Mouse (Mus musculus) thymus, postnatal 10 days (tissue): ENCODE measurements around the gene Peak1.
"Not testable (repeated sequence)": the region's sequence is repeated elsewhere in the genome, so short reads cannot be mapped to it uniquely, and the experiment has no call there.

Experiments
- DNase-seq, 2 experiments: peaks; one replicate each; pipeline ENCODE4 v3.0.0; 2021; ENCODE audit warnings: low spot score in 2 of 2

Peak1 gene

DNA sequence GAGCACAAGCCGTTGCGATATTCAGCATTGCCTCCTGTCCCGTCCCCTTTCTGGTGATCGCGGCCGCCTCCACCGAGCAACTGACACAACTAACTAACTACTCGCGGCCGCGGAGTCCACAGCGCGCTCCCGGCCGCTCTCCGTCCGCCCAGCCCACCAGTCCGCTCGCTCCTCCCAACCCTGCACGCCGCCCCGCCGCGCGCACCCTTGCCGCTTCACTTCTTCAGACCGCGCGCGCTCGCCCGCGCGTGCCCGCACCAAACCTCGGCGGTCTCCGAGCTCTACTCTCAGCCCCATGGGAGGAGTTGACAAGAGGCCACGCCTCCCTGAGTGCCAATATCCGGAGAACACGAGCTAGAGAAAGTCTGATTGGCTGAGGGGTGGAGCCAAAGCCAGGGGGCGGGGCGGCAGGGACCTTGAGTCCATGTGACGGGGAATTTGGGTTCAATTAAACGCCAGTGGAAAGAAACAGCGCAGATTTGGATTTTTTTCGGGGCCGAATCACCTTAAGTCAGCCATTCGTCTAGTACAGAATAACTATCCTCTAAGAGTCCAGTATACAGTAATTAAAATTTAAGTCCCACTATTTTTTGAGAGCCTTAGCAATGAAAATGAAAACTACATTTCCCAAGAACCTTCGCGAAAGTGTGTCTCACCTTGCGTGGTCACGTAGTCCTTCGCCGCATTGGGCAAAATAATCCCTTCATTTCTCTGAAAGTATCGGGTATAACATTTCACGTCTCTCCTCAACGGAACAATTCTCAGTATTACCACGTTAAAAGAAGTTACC, at the start of gene Peak1, which contains the start of gene Hmg20a:
Gene Peak1 (minus strand): TSS at position 120 of the 790 bp plus-strand sequence.
Gene Hmg20a (plus strand): TSS at position 662 of the 790 bp plus-strand sequence.
- peak; percentile 100 for DNase-seq

DNA sequence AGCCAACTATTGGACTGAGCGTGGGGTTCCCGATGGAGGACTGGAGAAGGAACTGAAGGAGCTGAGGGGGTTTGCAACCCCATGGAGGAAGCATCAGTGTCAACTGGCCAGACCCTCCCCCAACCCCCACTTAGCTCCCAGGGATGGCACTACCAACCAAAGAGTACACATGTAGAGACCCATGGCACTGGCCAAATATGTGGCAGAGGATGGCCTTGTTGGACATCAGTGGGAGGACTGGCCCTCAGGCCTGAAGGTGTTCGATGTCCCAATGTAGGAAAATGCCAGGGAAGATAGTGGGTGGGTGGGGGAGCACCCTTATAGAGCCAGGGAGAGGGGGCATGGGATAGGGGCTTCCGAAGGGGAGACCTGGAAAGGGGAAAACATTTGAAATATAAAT, 48.4 kb upstream of the Peak1 start:
- no peak for DNase-seq

- peak; percentile 58 to 61 for DNase-seq
Measured at GRCm38 (mm10) chr9:56464863-56465654, 47.2 kb upstream of the Peak1 start.

GRCm38 (mm10) chr9:56463686-56464515, 46.0 kb upstream of the Peak1 start:
- DNase-seq, result no peak

DNA sequence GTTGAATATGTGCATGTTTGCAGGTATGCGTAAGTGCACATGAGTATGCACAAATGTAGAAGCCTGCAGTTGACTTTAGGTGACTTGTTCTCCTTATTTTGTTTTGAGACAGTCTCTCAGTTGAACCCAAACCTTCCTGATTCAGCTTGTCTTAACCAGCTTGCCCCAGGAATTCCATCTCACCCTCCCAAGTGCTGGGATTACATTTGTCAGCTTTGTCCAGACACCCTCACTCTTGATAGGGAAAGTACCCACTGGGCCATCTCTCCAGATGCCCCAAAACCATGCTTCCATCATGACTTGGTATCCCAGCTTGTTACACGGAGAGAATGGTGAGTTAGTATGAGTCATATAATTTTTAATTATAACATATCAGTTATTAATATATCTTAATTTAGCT, 45.2 kb upstream of the Peak1 start:
- no peak for DNase-seq

DNA sequence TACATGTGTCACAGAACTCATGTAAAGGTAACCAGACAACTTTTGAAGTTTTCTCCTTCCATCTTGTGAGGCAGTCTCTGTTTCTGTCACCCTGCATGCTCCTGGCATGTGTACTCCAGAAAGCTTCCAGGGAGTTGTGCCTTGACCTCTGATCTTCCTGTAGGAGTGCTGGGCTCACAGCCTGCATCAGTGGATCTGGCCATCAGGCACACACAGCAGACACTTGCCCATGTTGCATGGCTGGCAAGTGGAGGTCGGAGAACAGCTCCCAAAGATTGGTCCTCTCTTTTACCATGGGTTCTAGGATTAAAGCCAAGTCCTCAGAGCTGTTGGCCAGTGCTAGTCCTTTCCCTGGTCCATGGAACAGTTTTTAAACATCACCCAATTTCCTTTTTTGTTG, 44.7 kb upstream of the Peak1 start:
- no peak for DNase-seq

GRCm38 (mm10) chr9:56460987-56461386, 43.1 kb upstream of the Peak1 start:
- DNase-seq, result no peak

DNA sequence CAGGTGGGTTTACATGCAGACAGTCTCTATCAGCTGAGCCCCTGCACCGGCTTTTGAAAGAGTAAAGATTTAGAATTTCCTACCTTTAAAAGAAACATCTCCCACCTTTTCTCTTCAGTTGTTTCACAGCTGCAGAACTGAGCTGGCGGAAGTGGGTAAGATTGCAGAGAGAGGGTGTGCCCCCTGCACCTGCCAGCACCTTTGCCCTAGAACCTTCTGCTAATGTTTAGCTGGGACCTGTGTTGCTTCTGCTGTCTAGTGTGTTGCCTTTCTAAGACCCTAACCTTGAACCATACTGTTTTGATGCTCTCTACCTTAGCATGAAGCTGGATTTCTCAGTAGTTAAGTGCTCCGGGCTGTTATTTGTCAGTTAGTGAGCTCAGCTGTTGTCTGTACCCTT, 38.6 kb upstream of the Peak1 start:
- peak; percentile 18 to 23 for DNase-seq

- DNase-seq, result no peak
Measured at GRCm38 (mm10) chr9:56453038-56453815, 35.4 kb upstream of the Peak1 start.

DNA sequence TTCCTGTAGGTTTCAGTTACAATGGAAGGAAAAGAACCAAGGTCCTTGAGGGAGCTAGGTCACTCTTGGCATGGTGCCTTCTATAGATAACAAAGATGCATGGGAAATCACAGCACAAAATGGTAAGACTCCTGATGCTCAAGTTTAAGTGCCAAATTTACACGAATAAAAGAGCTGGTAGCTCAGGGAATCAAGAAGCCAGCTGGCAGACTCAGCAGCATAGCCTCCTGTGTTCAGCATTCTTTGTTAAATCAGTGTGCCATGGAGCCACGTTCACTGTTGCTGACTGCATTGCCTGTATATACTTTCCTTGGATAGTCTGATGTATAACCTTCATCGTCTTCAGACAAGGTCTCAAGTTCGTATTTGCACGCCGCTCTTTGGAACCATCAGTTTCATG, 33.7 kb upstream of the Peak1 start:
- no peak for DNase-seq

DNA sequence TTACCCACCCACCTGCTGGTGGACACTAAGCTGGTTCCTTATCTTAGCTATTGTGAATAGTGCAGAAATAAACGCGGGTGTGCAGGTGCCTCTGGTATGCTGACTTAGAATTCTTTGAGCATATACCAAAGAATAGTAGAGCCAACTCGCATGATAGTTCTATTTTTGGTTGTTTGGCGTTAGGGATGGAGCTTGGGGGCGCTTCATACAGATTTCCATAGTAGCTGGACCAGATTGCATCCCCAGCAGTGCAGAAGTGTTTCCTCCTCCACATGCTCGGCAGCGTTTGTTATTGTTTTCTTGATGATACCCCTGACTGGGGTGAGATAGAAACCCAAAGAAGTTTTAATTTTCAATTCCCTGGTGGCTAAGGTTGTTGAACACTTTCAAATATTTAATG, 21.8 kb upstream of the Peak1 start:
- no peak for DNase-seq

DNA sequence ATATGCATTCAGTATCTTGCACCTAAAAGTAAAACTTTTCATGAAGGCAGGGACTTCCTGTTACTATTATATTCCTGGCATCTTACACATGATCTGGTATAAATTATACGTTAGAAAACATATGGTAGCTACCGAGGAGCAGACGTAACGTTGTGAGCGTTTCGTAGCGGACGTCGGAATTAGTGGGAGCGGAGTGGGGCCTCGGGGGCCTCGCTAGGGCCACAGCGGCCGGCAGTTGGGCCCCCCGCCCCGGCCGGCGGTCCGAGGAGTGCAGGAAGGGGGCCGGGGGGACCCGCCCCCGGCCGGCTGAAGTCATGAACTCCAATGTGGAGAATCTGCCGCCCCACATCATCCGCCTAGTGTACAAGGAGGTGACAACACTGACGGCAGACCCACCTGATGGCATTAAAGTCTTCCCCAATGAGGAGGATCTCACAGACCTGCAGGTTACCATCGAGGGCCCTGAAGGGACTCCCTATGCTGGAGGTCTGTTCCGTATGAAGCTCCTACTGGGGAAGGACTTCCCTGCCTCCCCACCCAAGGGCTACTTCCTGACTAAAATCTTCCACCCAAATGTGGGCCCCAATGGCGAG, 19.5 kb upstream of the Peak1 start:
- DNase-seq, result not testable (repeated sequence)

GRCm38 (mm10) chr9:56435821-56436526, 18.1 kb upstream of the Peak1 start:
- no peak for DNase-seq

DNA sequence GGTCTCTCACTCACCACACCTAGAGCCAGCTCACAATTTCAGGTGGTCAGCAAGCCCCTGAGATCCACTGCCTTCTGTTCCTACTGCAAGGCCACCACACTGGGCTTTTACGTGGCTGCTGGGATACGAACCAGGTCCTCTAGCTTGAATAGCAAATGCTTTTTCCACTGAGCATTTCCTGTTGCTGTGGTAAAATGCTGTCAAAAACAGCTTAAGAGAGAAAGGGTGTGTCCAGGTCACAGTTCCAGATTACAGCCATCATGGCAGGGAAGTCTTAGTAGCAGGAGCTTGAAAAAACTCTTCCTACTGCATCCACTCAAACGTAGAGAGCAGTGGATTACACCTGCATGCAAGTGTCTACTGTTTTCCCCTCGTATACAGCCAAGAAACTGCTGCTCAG, 7.0 kb upstream of the Peak1 start:
- DNase-seq, result no peak

DNA sequence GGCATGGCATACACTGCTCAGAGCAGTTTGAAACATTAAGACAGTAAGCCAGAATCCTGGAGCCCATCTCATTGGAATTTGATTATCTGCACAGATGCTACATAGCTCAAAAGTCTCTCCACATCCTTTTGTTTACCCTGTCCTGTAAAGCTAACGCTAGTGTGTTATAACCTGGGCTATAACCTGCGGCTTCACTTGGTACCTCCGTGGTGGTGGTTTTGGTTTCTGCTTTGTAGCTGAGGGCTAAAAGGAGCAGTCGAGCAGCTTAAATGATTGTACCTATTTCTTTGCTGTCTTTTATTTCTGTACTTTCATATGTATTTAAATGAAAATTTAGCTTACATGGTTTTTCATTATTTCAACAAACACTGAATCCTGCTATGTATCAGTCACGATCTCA, 4.1 kb upstream of the Peak1 start:
- no peak for DNase-seq

GRCm38 (mm10) chr9:56420892-56421601, 3.2 kb upstream of the Peak1 start:
- no peak for DNase-seq

DNA sequence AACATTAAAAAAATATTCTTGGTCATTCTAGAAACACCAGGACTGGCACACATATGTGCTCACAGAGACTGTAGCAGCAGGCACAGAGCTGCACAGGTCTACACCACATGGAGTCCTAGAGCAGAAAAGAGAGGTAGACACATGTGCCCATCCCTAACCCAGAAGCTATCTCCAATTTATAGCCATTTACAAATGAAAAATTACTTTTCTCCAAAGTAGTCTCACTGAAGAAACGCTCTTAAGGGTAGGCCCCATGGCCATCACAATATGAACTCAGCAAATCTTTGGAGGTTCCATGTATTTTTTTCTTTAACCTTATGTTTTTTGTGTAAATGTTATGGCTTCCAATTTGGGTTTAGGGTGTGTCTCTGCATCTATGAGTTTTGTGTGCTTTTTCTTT, 2.4 kb upstream of the Peak1 start:
- DNase-seq, result no peak

DNA sequence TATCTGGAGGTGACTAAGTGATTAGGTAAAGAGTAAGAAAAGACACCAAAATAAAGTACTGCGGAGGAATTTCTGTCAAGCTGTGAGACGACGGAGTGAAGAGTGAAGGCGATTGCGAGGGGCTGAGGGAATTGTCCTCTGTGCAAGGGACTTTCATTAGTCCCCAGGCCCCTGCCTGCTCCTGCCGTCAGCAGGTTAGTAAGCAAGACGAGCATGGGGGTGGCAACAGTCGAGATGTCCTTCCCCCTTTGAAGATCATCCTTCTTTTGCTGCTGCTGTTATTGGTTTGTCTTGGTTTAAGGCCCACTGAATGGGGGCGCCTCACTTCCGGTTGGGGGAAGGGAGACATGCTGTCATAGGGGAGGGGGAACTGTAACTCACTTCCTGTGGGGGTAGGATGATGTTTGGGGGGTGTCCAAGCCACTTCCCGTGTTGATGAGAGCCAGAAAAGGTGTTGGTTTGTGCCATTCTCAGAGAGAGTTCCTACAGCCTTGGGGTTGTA, 922 bp upstream of the Peak1 start:
- DNase-seq, result peak; percentile 92

GRCm38 (mm10) chr9:56417415-56417947, 386 bp downstream of the Peak1 start:
- peak; percentile 81 to 91 for DNase-seq
